Mouse (Mus musculus): Measurements from ENCODE around the gene Fezf1. TPM values are rescaled to one million over a fixed set of nuclear protein-coding genes. Genes with fewer than 3 reads are reported as not detected.

Gene Fezf1
- total and polyA plus RNA-seq, 3 experiments = not detected

GRCm38 (mm10) chr6:23245121-23245520 is 3.0 kb downstream of the Fezf1 start:
- no peak overlapping the region for H3K4me3 ChIP-seq (ENCODE audit: control insufficient read depth in 1 of 2, insufficient read depth in 1 of 2, low read depth in 2 of 2, low read length in 2 of 2)
- no peaks in the 10 kb centered on the region for H3K9me3 ChIP-seq (replicated peaks; ENCODE audit: insufficient read depth, low read length)
- H3K79me2 ChIP-seq (ENCODE audit: control insufficient read depth, insufficient read depth, low read length, poor library complexity) = no peaks in the 10 kb centered on the region
- H3K9ac ChIP-seq (ENCODE audit: control insufficient read depth, low read depth, low read length, poor library complexity, severe bottlenecking) = no peak overlapping the region
- TF ChIP-seq HCFC1 (IDR thresholded peaks at IDR 0.05; ENCODE audit: low read depth, low read length) (no peak), POLR2AphosphoS5 (IDR thresholded peaks at IDR 0.05; ENCODE audit: borderline replicate concordance, low read depth, low read length) (no peak), MAX (IDR thresholded peaks at IDR 0.05; ENCODE audit: low read length) (no peak), CTCF (IDR thresholded peaks at IDR 0.05 in 2 of 3, conservative IDR thresholded peaks at IDR 0.05 in 1 of 3; ENCODE audit: control insufficient read depth in 1 of 3, insufficient read depth in 1 of 3, low read depth in 2 of 3, low read length in 3 of 3, poor library complexity in 1 of 3, severe bottlenecking in 1 of 3) (no peak), SIN3A (IDR thresholded peaks at IDR 0.05; ENCODE audit: low read length) (no peak), KAT2A (conservative IDR thresholded peaks at IDR 0.05; ENCODE audit: low read depth, low read length) (no peak), CHD2 (IDR thresholded peaks at IDR 0.05; ENCODE audit: low read length) (no peak), MAFK (IDR thresholded peaks at IDR 0.05; ENCODE audit: borderline replicate concordance, low read depth, low read length) (no peak), CHD1 (IDR thresholded peaks at IDR 0.05; ENCODE audit: low read depth, low read length) (no peak), BHLHE40 (IDR thresholded peaks at IDR 0.05; ENCODE audit: borderline replicate concordance, low read depth, low read length) (no peak), GABPA (IDR thresholded peaks at IDR 0.05; ENCODE audit: low read depth, low read length) (no peak), TBP (IDR thresholded peaks at IDR 0.05; ENCODE audit: low read depth, low read length) (no peak), MEF2A (IDR thresholded peaks at IDR 0.05; ENCODE audit: extremely low read depth, insufficient replicate concordance, low read depth, low read length, poor library complexity, severe bottlenecking) (no peak)
- no peaks in the 10 kb centered on the region for H3K36me3 ChIP-seq (ENCODE audit: control insufficient read depth in 1 of 2, insufficient read depth in 2 of 2, low read length in 2 of 2)
- no peak for DNase-seq (ENCODE audit: low read depth, low spot score)
- no peaks in the 10 kb centered on the region for H3K4me1 ChIP-seq (ENCODE audit: control insufficient read depth in 1 of 2, insufficient read depth in 2 of 2, low read length in 2 of 2)
- no peak overlapping the region for H3K27ac ChIP-seq (ENCODE audit: control insufficient read depth, low read depth, low read length)
- H3K27me3 ChIP-seq (ENCODE audit: control insufficient read depth in 1 of 2, insufficient read depth in 2 of 2, low read length in 2 of 2) = no peaks in the 10 kb centered on the region

DNA sequence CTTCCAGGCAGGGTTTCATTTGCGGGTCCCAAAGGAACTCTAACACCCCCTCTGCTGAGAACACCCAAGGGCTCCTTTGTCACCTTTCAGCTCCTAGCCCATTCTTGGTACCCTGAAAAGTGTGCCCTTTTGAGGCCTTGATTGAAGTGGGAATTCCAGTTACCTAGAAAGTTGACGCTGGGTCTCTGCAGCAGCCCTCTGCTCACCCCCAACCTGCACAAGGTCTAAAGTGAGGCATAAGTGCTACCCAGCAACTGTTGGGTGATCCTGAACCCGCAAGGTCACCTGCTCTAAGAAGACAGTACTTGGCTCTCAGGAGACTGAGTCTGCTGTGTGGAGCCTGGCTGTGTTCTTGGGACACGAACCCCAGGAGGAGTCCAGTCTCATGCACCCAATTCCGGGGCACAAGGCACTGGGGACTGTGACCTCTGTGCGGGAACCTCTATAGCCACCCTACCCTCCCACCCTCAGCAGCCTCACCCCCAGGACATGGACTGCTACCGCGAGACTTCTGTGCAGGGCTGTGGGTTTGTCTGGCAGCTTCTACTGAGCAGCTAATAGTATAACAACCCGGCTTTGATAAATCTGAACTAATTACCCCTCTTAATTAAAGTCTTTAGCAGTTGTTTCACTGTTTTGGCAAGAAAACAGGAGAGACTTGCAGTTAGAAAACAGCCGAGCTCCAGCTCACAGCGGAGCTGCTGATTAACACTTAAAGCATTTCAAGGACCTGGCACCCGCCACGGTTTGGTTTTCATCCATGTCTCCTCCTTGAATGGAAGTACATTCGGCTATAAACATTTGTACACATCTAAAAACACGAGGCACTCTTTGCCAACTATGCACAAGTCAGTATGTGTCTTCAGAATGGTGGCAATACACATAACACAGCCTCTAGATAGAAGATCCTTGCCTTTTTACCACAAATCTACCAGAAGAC is 4.1 kb downstream of the Fezf1 start:
- DNase-seq (ENCODE audit: low read depth, low spot score) = no peak
- H3K27me3 ChIP-seq (ENCODE audit: control insufficient read depth in 1 of 2, insufficient read depth in 2 of 2, low read length in 2 of 2) = no peaks in the 10 kb centered on the region
- no peaks in the 10 kb centered on the region for H3K79me2 ChIP-seq (ENCODE audit: control insufficient read depth, insufficient read depth, low read length, poor library complexity)

More for the DNA sequence above, 4.1 kb downstream of the Fezf1 start:
- Histone ChIP-seq H3K4me3 (ENCODE audit: control insufficient read depth in 1 of 2, insufficient read depth in 1 of 2, low read depth in 2 of 2, low read length in 2 of 2) (no peak overlapping the region), H3K36me3 (ENCODE audit: control insufficient read depth in 1 of 2, insufficient read depth in 2 of 2, low read length in 2 of 2) (no peaks in the 10 kb centered on the region), H3K9me3 (replicated peaks; ENCODE audit: insufficient read depth, low read length) (no peaks in the 10 kb centered on the region), H3K27ac (ENCODE audit: control insufficient read depth, low read depth, low read length) (no peak overlapping the region), H3K9ac (ENCODE audit: control insufficient read depth, low read depth, low read length, poor library complexity, severe bottlenecking) (no peak overlapping the region), H3K4me1 (ENCODE audit: control insufficient read depth in 1 of 2, insufficient read depth in 2 of 2, low read length in 2 of 2) (no peaks in the 10 kb centered on the region)
- TF ChIP-seq MEF2A (IDR thresholded peaks at IDR 0.05; ENCODE audit: extremely low read depth, insufficient replicate concordance, low read depth, low read length, poor library complexity, severe bottlenecking) (no peak), TCF12 (IDR thresholded peaks at IDR 0.05; ENCODE audit: low read depth, low read length) (no peak), EP300 (IDR thresholded peaks at IDR 0.05; ENCODE audit: low read depth in 1 of 2, low read length in 2 of 2) (no peak), RAD21 (IDR thresholded peaks at IDR 0.05; ENCODE audit: low read depth, low read length) (no peak), BHLHE40 (IDR thresholded peaks at IDR 0.05; ENCODE audit: borderline replicate concordance, low read depth, low read length) (no peak), ZKSCAN1 (IDR thresholded peaks at IDR 0.05; ENCODE audit: low read depth, low read length) (no peak), TAL1 (IDR thresholded peaks at IDR 0.05; ENCODE audit: low read length) (no peak), JUND (IDR thresholded peaks at IDR 0.05; ENCODE audit: low read depth, low read length) (no peak), E2F4 (IDR thresholded peaks at IDR 0.05; ENCODE audit: borderline replicate concordance, low read depth, low read length) (no peak), MYB (IDR thresholded peaks at IDR 0.05; ENCODE audit: low read depth, low read length) (no peak), SIN3A (IDR thresholded peaks at IDR 0.05; ENCODE audit: low read length) (no peak), POLR2AphosphoS5 (IDR thresholded peaks at IDR 0.05; ENCODE audit: borderline replicate concordance, low read depth, low read length) (no peak)
